Mouse (Mus musculus): ENCODE data around the gene Slc4a2.
"Not testable (repeated sequence)": the region's sequence is repeated elsewhere in the genome, so short reads cannot be mapped to it uniquely, and the experiment has no call there.

The Slc4a2 gene

GRCm38 (mm10) chr5:24394165-24394894 is 29.3 kb upstream of the Slc4a2 start:
- DNase-seq (ENCODE audit: low read depth, low spot score): peak; percentile 98

DNA sequence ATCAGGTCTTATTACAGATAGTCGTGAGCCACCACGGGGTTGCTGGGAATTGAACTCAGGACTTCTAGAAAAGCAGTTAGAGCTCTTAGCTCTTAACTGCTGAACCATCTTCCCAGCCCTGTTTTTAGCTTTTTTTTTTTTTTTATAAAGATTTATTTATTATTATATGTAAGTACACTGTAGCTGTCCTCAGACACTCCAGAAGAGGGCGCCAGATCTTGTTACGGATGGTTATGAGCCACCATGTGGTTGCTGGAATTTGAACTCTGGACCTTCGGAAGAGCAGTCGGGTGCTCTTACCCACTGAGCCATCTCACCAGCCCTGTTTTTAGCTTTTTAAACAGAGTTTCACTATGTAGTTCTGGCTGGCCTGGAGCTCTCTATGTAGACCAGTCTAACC is 27.4 kb upstream of the Slc4a2 start:
- DNase-seq (ENCODE audit: low read depth, low spot score): not testable (repeated sequence)

DNA sequence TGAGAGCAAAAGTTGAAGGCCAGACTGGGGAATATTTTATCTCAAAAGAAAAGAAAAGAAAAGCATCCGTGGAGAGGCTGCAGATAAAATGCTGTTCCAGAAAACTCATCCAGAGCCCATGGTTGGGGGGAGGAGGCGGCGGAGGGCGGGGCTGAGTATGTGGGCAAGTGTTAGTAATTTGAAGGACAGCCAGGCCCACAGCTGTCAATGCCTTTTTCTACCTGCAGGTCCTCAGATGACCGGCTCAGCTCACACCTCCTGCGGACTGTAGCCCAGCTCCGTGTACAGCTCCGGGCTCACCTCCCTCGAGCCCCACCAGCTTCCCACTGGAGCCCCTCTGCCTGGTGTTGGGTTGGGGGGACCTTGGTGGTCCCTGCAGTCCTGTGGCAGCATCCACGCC is 24.0 kb upstream of the Slc4a2 start:
- no peak for DNase-seq (ENCODE audit: low read depth, low spot score)

DNA sequence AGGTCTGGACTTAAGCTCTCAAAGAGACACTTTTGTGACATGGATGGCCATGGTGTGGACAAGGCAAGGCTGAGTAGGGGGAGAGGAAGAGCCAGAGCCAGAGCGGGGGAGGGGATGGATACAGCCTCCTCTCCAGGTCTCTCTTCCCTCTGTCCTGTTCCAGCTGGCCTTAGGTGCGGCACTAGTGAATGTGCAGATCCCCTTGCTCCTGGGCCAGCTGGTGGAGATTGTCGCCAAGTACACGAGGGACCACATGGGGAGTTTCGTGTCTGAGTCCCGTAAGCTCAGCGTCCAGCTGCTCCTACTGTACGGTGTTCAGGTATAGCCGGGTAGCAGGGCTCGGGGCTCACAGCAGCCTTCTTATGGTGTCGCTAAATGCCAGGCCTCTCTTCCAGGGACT is 23.3 kb upstream of the Slc4a2 start:
- no peak for DNase-seq (ENCODE audit: low read depth, low spot score)

DNA sequence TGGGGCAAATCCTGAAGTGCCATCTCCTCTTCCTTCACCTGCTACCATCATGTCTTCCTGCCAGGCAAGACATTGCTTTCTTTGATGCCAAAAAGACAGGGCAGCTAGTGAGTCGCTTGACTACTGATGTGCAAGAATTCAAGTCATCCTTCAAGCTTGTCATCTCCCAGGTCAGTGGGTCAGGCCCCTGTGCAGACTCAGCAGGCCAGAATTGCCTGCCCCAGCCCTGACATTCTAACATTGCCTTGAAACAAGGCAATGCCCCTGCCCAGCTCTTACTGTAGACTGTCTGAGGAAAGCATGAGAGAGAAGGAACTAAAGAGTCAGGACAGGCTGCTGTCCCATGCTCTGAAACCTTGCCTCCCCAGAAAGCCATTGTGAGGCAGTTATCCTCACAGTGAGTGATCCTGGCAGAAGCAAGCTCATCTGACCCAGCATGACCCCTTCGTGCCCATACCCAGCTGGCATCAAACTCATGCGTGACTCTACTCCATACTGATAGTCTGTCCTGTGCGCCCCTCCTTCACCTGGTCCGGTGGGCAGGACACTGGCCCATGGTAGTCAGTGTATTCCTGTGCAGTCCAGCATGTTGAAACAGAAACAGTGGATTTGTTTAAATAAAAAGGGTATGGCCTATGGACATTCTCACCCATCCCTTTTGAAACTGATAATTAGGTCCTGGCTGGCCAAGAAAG is 22.6 kb upstream of the Slc4a2 start:
- DNase-seq (ENCODE audit: low read depth, low spot score): no peak

DNA sequence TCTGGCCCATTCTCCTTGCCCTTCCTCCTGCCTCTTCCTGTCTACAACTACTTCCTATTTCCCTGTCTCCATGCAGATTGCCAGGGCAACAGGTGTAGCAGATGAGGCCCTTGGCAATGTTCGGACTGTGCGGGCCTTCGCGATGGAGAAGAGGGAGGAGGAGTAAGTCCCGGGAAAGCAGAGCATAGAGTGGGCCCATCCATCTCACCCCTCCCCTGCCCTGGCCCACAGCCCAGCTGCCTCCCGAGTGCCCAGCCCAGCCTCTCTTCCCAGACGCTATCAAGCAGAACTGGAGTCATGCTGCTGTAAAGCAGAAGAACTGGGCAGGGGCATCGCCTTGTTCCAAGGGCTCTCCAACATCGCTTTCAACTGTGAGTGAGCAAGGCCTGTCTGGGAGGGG is 21.7 kb upstream of the Slc4a2 start:
- DNase-seq (ENCODE audit: low read depth, low spot score): no peak

- no peak for DNase-seq (ENCODE audit: low read depth, low spot score)
Observed at GRCm38 (mm10) chr5:24404594-24405360, 18.9 kb upstream of the Slc4a2 start.

DNA sequence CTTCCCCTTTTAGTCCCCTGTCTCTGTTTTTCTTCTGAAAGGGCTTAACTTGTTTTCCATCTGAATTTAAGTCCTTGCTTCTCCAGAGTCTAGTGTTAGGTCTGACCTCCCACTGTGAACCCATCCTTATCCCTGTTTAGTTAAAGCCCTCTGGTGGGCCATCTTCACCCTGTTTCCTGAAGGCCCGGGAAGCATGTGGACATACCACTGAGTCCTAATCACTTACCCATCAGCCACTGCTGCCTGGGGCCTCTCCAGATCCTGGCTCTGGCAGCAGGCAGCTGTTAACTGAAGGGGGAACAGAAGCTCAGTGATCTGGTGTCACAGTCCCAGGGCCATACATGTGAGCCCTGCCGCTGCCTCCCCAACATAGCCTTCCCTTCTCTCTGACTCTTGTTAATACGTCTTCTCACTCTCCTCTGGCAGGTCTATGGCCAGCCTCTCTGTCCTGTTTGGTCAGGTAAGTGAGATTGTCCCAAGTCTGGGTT is 18.2 kb upstream of the Slc4a2 start:
- no peak for DNase-seq (ENCODE audit: low read depth, low spot score)

- no peak for DNase-seq (ENCODE audit: low read depth, low spot score)
Observed at GRCm38 (mm10) chr5:24408651-24409050, 15.0 kb upstream of the Slc4a2 start.

DNA sequence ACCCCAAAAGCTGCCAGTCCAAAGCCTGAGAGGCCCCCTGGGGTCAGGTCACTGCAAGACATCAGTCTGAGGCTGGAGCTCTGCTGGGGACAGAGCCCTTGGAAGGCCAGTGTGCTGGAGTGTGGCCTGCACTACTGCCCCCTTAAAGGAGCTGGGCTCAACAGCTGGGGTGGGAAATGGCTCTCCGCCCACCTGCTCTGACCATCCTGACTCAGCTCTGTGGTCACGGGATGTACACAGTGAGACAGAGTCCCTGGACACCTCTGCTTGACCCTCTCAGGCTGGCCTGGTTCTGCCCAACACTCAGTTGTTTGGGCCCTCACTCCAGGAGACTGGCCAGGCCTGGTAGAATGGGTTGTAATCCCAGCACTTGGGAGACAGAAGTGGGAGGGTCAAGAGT is 14.2 kb upstream of the Slc4a2 start:
- DNase-seq (ENCODE audit: low read depth, low spot score): no peak

- no peak for DNase-seq (ENCODE audit: low read depth, low spot score)
Observed at GRCm38 (mm10) chr5:24412063-24412462, 11.6 kb upstream of the Slc4a2 start.

DNA sequence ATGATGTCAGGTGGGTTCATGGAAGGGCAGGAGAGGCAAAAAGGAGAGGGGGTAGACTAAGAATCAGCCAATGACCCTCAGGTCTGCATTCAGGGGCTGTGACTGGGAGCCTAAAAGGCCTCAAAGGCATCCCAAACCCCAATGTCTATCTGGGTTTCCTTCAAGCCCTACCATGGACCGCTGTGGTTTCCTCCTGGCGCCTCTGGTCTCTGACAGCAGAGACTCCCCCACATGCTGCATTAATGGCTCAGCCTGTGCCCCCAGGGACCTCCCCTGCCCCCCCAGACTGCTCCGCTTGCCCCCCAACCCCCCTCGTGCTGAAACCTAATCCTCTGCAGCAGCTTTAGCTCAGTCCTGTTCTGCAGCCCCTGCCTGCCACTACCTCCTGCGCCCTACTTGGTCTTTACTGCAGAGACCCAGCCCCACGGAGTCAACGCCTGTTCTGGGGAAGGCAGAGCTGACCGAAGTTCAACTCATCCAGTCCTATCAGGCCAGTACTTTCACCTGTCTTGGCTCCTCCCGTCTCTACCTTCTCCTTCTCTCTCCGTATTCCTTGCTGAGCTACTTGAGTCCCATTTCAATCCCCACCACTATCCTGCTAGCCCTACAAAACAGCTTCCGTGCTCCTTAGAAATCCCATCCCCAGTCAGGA is 10.5 kb upstream of the Slc4a2 start, which contains the start of gene Asic3:
Asic3 (plus strand) TSS at position 351 of the 652 bp plus-strand sequence.
- DNase-seq (ENCODE audit: low read depth, low spot score): no peak

- DNase-seq (ENCODE audit: low read depth, low spot score): no peak
Observed at GRCm38 (mm10) chr5:24413938-24414337, 9.7 kb upstream of the Slc4a2 start.

- no peak for DNase-seq (ENCODE audit: low read depth, low spot score)
Observed at GRCm38 (mm10) chr5:24416222-24416736, 7.4 kb upstream of the Slc4a2 start.

- DNase-seq (ENCODE audit: low read depth, low spot score): no peak
Observed at GRCm38 (mm10) chr5:24417587-24417986, 6.0 kb upstream of the Slc4a2 start.

DNA sequence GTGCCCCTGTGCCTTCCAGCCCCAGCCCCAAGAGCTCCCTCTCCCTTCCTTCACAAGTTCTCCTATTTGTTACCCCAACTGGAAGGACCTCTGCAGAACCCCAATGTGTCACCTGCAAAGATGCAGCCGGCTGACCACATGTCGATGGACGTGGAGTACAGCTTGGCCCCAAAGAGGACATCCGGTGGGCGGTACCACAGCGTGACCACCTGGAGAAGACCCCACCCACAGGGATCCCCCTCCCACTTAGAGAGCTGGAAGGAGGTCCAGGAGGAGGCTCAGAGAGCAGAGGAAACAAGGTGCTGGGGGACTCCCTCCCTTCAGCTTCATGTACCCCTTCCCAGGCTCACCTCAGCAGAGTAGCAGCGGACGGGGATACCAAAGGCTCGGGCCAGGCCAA is 3.3 kb upstream of the Slc4a2 start:
- no peak for DNase-seq (ENCODE audit: low read depth, low spot score)

DNA sequence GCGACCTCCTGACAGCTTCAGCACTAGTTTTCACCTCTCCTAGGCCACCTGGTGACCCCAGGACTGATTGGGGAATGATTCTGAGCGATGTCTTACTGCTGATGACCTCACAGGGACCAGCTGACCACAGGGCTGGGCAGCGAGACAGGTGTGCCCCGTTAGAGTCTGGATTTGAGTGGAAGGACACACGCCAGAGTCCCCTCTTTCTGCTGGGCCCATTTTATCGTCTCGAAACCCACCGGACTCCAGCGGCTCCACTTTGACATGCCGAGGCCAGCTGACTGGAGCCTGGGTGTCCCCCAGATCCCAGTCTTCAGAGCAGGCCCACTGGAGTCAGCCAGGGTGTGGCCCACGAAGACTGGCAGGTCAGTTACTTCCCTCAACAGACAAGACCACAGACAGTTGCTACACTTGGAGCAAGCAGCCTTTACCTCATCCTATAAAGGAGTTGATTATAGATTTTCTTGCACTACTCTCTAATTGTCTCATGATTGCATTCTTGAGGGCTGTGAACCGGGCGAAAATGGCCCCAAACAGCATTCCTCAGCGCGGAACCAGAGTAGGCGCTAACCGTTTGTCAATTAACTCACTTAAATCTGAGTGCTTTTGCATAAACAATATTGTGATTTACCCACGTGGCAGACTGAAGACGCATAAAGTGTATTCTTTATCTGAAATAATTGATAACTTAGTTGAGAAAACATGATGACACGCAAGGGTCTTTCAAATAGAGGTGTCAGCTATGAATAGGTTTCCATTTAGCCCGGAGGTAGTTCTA is 556 bp downstream of the Slc4a2 start:
- DNase-seq (ENCODE audit: low read depth, low spot score): no peak

DNA sequence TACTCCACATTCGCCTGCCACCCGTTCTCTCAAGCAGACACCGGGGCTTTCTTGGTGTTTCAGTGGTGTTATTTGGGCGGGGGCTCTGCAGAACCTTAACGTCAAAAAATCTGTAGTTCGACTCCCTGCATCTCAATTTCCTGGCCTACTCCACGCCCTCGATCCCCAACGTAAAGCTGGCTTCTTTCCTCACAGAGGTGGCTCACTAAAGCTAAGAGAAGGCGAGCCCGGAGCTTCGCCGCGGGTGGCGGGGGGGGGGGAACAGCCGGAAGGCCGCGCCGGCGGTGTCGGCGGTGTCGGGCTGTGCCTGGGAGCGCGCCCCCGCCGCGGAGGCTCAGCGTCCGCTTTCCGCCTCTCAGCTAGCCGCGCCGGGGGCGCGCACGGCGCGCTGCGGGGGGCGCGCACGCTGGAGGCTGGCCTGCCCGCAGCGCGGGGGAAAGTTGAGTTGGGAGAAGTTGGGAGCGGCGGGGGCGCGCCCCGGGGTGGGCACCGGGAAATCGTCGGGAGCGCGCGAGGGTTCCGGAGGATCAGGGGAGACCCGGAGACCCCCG is 1.3 kb downstream of the Slc4a2 start:
- peak; percentile 75 for DNase-seq (ENCODE audit: low read depth, low spot score)

DNA sequence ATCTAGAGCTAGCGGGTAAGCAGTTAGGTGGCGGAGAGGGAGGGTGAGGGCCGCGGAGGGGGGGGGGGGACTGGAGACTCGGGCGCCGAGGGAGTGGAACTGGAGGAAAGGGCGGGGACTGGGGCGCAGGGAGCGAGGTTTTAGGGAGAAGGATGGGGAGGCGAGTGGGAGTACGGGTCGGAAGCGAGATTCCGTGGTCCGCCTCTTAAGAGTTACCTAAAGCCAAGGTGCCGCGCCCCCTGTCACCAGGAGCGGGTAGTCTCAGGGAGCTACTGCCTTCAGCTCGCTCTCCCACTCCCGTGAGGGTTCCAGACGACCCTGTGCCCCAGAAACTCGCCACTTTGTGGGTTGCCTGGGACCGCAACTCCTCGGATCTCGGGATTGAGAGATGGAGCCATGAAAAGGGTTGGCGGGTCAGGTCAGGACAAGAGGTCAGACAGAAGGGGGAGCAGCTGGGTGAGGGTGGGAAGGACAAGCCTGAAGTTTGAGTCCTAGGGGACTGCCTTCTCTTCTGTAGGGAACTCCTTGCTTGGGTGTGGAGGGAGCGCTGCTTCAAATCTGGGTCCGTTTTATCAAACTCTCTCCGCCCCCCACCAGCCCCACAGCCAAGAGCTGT is 1.9 kb downstream of the Slc4a2 start:
- peak; percentile 24 for DNase-seq (ENCODE audit: low read depth, low spot score)

- no peak for DNase-seq (ENCODE audit: low read depth, low spot score)
Observed at GRCm38 (mm10) chr5:24426037-24426432, 2.4 kb downstream of the Slc4a2 start.

Measured in skeletal muscle tissue, adult 2 months (tissue).